Mouse (Mus musculus) T-helper 1 cell (primary cell): ENCODE measurements around the gene Dnph1.

Experiments used
- in situ Hi-C: fragments of 300-600 bp; cut with MboI, MseI; formaldehyde crosslinking; loops from one replicate; pipeline ENCODE4 v1.15.1; 2025; ENCODE audit warnings: high pct_unique_total_duplicates

The Dnph1 gene

DNA sequence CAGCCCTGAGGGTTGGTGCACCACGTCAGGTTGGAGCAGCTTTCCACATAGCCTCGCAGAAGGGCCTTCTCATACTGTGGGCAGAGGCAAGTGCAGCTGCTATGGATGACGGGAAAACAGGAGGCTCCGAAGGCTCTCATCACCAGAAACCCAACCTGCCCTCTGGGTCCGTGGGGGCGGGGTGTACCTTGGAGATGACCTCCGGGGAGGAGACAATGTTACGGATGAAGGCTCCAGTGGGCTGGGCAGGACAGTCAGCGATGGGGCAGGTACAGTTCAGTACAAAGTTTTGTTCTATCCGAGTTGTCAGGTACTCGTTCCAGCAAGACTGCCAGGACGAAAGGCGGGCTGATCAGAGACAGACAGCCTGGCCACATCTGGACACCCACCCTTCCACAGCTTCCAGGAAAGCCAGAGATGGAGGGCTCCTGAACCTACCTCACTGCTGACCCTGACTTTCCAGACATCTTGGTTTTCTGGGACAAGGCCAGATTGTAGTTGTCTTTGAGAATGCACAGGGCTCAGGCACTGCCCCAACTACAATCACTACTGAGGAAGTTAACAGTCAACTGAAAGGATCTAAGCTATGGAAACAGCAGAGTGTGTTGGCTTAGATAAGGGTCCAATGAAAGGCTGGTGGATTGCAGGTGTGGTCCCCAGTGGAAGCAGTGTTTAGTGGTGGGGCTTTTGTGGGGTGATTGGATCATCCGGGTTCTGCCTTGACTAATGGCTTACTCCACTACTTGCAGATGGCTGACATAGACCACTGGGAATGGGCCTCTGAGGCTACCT, 7.5 kb downstream of the Dnph1 start:
- in situ Hi-C loops, result no loop called here

DNA sequence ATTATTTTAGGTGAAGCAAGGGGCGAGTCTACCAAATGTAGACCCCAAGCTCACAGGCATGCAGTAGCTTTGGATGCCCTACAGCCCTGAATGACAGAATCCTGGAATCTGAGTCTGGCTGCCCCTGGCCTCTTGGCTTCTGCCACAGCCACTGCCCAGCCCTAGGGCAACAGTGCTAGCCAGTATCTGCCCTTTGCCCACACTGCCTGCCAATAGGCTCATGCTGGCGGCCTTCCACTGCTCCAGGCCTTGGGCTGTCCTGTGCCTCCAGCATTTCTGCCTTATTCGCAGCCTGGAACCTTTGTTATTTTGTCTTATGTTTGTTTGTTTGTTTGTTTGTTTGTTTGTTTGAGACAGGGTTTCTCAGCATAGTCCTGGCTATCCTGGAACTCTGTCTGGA, 9.1 kb downstream of the Dnph1 start:
- in situ Hi-C loops, result no loop called here

DNA sequence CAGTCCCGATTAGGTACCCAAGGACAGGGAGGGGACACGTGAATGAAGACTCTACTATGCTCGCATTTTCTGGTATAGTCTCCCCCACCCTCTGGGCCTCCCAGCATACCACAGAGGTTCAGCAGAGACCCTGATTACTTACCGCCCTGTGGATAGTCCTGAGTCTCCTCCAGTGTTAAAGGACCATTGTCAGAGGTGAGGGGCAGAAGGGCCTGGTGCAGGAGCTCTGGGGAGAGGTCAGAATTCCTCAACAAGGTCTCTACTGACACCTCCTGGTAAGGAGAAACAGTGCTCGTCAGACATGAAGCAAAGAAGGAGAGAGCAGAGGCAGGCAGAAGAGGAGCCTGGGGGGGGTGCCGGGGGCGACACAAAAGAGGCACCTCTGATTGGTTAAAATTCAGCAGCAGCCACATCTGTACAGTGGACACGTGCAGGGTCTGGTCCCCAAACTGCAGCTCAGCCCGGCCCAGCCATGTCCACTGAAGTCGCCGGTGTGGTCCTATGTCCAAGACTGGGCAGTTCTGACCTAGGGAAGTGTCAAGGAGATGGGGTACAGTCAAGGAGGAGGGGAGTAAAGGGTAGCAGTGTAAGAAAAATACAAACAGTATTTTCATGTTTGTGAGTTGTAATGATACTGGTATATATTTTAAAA, 14.7 kb downstream of the Dnph1 start:
- in situ Hi-C loops, result loop anchor here (5.0 kb wide), 1 partner anchor 74 kb away; the partner anchor contains the start of gene Slc22a7

DNA sequence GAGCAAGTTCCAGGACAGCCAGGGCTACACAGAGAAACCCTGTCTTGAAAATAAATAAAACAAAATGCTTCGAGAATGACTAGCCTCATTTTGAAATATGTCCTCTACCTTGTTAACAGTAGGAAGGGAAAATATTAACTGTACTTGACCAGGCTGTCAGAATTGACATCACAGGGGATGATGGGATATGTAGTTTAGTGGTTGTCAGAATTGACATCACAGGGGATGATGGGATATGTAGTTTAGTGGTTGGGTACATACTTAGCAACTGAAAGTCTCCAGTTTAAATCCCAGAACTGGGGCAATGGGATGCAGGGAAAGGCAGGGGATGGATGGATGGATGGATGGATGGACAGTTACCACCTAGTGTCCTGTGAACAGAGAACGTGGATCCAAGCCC, 16.8 kb downstream of the Dnph1 start:
- in situ Hi-C loops, result loop anchor here (5.0 kb wide), 1 partner anchor 76 kb away; the partner anchor contains the start of gene Slc22a7

DNA sequence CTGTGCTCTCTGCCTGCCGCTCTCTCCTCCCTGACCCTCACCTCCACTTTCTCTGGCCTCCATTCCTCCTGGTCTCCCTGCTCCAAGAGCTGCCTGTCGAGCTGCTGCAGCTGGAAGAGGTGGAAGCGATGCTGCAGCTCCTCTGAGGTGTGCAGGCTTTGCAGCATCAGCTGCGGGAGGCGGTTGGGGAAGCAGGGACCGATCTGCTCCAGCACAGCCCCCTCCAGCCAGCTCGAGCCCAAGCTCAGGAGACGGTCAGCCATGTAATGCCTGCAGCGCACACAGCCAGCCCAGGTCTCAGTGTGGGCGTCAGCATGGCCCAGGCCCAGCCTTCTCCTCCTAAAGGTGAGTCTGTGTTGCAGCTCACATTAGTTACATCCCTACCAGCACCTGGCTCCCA, 23.5 kb downstream of the Dnph1 start:
- in situ Hi-C loops, result no loop called here

DNA sequence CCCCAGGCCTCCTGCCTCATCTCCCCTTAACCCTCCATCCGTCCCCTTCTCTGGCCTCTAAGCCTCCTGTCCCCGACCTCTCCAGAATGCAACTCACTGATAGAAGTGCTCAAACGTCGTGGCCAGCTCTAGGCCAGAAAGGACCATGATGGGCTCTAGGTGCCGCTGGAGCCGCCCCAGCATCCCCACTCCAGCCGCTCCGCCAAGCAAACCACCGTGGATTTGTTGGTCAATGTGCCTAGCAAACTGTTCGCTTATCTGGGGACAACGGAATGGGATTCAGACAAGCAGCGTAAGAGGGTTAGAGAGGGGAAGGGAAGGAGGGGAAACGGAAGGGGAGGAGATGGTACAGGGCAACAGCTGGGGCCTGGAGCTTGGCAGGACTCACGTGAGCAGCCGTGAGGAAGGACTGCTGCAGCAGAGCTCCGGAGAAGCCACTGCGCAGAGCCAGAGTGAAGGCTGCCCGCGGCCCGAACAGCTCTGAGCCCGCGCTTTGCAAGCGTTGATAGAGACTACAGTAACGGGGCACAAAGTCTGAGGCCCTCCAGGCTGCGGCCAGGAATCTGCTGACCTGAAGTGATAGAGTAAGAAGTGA, 24.0 kb downstream of the Dnph1 start:
- in situ Hi-C loops, result no loop called here

DNA sequence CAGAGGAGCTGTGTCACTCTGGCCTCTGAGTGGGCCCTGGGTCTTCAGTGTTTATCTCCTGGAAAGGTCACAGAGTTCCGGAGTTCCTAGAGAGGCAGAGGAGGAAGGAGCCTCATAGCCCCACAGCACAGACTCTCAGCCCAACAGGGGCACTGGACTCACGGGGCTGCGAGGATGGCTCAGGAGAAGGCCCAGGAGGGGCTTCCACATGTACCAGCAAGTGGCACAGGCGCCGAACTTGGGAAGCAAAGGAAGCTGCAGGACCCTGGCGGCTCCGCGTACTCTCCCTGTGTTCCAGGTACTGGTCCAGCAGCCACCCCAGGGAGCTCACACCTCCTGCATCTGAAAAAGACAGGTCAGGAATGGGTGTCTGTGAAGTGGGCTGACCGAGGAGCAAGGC, 24.7 kb downstream of the Dnph1 start:
- in situ Hi-C loops, result no loop called here

DNA sequence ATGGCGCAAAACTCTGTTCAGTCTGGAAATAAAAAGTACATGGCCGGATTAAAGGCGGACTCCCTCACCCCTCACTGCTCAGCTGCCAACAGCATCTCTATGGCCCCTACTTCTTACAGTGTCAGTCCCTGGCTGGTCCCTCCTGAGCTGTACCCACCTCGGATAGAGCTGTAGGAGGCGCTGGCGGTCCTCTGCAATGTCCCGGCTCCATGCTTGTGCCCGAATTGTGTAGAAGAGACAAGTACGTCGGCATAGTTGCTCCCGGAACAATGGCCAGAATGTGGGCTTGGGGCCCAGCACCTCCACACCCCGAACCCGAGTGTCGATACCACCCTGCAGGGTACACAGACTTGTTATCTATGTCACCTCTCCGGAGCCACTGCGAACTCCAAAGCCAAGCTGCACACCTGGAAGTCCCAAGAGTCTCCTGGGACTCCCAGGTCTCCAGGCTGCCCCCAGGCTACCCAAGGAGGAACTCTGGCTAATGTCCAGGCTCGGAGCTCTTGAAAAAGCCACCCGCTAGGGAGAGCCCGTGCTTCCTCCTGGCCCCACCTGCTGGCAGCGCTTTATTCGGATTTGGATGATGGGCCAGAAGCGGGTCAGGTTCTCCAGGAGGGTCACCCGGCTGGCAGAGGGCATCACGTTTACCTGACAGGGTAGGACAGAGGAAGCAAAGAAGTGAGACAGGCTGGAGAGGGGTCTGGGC, 25.6 kb downstream of the Dnph1 start:
- in situ Hi-C loops, result no loop called here

DNA sequence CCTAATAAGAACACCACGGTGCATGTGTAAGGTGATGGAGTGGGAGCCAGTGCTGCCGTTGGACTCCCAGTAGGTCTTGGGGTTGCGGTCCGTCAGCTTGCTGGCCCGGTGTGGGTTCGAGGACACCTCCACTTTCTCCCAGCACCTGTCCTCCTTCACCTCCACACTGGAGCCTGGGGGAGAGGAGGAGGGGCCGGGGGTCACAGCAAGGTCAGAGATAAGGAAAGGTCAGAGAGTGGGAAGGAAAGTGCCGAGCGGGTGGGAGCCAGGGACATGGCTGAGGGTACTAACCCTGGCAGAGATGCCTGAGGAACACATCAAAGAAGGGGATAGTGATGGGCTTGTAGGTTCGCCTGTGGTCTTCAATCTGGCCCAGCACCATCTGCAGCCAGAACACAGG, 28.6 kb downstream of the Dnph1 start:
- in situ Hi-C loops, result no loop called here

DNA sequence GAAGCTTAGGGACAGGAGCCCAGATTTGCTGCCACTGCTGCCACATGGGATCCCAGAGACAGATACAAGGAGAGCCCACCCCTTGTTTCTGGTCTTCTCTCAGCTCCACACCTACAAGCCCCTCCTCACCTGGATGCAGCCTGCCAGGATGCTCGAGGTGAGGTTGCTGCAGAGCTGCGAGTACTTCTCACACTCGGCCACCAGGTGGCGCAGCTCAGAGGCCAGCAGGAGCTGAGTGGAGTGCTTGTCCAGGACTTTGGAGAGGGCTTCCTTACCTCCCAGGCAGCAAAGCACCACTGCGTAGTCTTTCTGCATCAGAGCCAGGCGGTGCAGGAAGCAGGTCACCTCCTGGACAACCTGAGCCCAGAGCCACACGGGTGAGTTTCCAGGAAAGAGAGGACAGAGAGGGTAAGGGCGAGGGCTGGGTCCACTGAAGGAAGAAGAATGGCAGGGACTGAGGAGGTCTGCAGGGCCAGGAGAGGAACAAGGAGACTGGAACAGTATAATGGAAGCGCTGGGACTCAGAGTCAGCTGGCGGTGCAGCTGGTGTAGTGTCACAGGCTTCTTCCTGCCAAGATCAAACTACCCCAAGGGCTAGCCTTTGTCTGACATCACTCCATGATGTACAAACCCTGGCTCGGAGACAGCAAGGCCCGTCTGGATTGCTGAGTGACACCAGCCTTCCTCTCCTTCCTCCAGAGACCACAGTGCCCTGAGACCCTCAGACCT, 29.2 kb downstream of the Dnph1 start:
- in situ Hi-C loops, result no loop called here

DNA sequence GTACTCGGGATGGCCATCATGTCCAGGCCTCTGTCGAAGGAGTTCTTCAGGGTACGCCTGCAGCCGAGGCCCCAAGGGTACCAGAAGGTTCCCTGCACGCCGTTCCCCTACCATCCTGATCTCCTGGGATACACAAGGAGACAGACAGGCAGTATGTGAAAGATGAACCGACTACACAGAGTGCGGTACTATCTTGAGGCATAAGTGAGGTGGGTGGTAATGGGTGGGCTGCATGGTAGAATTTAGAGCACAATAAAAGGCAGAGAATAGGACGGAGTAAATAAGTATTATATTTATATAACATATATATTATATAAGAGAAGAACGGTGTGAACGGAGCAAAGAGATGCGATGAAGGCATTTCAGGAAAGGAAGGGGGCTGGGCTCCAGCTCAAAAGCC, 47.1 kb downstream of the Dnph1 start:
- in situ Hi-C loops, result no loop called here

DNA sequence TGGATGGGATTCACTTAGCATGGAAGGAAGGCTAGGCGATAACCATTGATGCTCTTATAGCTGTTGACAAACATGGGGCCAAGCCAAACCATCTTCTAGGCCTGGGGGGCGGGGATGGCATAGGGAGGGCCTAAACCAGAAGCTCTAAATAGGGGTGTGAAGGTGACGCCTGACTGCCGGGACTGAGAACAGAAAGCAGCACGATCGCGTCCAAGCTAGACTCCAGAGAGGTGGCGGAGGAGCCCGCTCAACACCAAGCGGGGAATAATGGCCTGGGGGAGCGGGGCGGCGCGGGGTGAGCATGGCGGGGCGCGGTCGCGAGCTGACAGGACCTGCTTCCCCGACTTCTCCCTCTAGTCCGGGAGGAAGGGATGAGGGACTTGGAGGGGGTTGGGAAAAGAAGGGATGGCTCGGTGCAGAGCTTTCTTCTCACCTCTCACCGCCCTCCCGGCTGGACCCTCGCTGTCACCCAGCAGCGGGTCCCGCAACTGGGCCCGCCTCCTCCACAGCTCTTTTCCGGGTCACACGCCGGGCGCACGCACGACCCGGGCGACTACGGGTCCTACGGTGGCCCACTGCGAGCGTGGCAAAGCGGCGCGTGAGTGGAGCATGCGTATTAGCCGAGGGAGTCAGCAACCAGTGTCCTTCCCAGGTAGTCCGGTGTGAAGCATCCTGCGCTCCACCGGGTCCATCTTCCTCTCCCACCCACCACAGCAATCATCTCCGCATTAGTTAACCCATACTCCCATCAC, 49.5 kb downstream of the Dnph1 start, which contains the start of gene Cul9:
Gene Cul9 (minus strand): TSS at position 576 of the 752 bp plus-strand sequence.
- in situ Hi-C loops, result no loop called here

DNA sequence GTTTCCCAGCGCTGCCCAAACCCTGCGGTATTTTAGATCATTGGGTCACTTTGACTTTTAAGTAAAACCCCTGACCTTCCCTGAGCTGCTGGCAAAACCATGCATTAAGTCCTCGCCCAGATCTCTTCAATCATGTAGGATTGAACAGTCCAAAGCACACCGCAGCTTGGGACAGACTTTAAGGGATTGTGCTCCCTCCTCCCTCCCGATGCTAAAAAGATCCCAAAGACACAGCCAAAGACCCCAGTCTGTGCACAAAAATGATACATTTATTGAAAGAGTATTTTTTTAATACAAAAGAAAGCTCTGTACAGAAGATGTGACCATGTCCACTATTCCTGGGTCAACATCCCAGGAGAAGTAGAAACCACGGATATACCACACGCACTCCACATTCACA, 50.1 kb downstream of the Dnph1 start:
- in situ Hi-C loops, result no loop called here

DNA sequence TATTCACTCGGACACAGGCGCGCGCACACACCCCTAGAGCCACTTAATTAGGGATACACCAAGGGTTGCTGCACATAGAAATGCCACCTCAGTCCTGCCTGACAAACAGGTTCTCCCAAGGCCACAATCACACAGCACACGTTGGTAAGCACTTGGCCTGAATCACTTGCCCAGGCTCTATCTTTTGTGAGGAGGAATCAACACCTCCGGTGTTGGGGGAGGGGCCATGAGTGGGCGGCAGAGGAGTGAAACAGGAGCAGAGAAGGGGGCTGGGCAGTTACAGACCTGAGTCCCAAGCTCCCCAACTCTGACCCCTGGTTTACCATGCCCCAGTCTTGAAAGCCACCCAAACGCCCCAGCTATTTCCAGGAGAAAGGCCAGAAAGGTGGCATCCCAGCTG, 50.5 kb downstream of the Dnph1 start:
- in situ Hi-C loops, result no loop called here

DNA sequence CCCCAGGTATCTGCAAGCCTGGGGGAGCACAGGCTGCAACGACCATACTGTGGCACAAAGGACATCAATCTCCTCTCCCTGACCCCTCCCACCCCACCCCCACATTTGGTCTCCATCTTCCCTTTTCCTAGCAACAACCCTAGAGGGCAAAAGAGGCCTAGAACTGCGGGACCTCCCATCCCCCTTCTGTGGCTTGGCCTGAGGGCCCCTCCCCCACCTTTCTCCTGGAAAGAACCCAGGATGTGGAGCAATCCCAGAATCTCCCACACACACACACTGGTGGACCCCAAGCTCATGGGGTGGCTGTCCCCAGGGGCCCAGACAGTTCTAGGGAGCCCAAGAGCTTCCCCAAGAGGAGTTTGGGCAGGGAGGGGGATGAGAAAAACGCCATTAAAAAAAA, 51.4 kb downstream of the Dnph1 start:
- in situ Hi-C loops, result no loop called here

DNA sequence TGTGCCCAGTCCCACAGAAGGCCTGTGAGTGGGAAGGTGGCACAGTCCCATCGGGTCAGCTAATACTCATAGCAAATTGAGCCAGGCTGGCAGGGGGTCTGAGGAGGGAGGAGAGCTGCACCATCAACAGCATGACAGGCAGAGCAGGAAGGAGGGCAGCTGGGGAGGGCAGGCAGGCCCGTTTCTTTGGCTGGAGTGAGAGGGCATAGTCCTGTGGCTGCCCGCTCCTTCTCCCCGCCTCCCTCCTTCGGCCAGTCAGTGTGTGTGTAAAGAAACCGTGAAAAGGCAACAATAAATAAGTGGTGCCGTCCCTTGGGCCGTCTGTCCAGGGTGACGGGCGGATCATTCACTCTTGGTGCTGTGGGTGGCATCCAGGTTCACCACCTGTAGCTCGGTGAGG, 52.2 kb downstream of the Dnph1 start:
- in situ Hi-C loops, result no loop called here

DNA sequence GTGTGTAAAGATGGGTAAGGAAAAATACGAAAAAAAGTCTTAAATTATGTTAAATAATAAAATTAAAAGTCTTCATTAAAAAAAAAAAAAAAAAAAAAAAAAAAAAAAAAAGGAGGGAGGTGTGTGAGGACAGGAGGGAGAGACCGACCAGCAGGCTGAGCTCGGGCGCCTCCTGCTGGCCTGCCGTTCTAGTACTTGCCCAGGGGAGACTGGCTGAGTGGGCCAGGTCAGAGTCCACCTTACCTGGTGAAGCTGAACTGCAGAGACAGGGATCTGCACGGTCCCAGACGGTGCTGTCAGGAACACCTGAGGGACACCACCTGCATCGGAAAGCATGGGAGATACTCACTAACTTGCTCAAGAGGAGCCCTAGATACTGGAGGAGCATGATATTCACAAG, 52.7 kb downstream of the Dnph1 start:
- in situ Hi-C loops, result no loop called here
